Mouse (Mus musculus): ENCODE measurements around the gene Abcc10. TPM values are rescaled to one million over a fixed set of nuclear protein-coding genes. Genes with fewer than 3 reads are reported as not detected.
A peak's percentile ranks its signal among the peaks of the same experiment; 100 is the strongest.

Abcc10 gene
- total RNA-seq, 2 experiments from 2014 or later: 8.6 to 11.5 TPM

- no peak for DNase-seq (ENCODE audit: low spot score in 2 of 2)
- intact Hi-C loops (cut with DNase I): loop anchor here (5.0 kb wide), 1 partner anchor 125 kb away; no protein-coding TSS in a partner anchor
Observed at GRCm38 (mm10) chr17:46267511-46267910, 60.6 kb downstream of the Abcc10 start.

- DNase-seq (ENCODE audit: low spot score in 2 of 2): no peak
- intact Hi-C loops (cut with DNase I): loop anchor here (1.0 to 5.0 kb wide), 2 partner anchors 31 to 125 kb away; no protein-coding TSS in a partner anchor
Observed at GRCm38 (mm10) chr17:46266986-46267385, 61.2 kb downstream of the Abcc10 start.

GRCm38 (mm10) chr17:46265918-46266618 is 62.1 kb downstream of the Abcc10 start:
- peak; percentile 82 to 90 for DNase-seq (ENCODE audit: low spot score in 2 of 2)
- intact Hi-C loops (cut with DNase I): loop anchor here (1.0 to 5.0 kb wide), 2 partner anchors 32 to 126 kb away; no protein-coding TSS in a partner anchor

GRCm38 (mm10) chr17:46265502-46265901 is 62.6 kb downstream of the Abcc10 start:
- intact Hi-C loops (cut with DNase I): loop anchor here (5.0 kb wide), 1 partner anchor 127 kb away; no protein-coding TSS in a partner anchor
- no peak for DNase-seq (ENCODE audit: low spot score in 2 of 2)

- intact Hi-C loops (cut with DNase I): no loop called here
- DNase-seq (ENCODE audit: low spot score in 2 of 2): no peak
Observed at GRCm38 (mm10) chr17:46262201-46262694, 65.9 kb downstream of the Abcc10 start.

GRCm38 (mm10) chr17:46259675-46260074 is 68.5 kb downstream of the Abcc10 start:
- DNase-seq (ENCODE audit: low spot score in 2 of 2): no peak
- intact Hi-C loops (cut with DNase I): no loop called here

GRCm38 (mm10) chr17:46258279-46259053 is 69.7 kb downstream of the Abcc10 start:
- no peak for DNase-seq (ENCODE audit: low spot score in 2 of 2)
- intact Hi-C loops (cut with DNase I): no loop called here

GRCm38 (mm10) chr17:46255147-46255546 is 73.0 kb downstream of the Abcc10 start:
- DNase-seq (ENCODE audit: low spot score in 2 of 2): no peak
- intact Hi-C loops (cut with DNase I): no loop called here

GRCm38 (mm10) chr17:46254106-46254505 is 74.0 kb downstream of the Abcc10 start:
- intact Hi-C loops (cut with DNase I): no loop called here
- peak; percentile 46 to 47 for DNase-seq (ENCODE audit: low spot score in 2 of 2)

GRCm38 (mm10) chr17:46253452-46254084 is 74.6 kb downstream of the Abcc10 start, which contains the start of gene Lrrc73:
TSS of gene Lrrc73 (plus strand) at chr17:46253531.
- intact Hi-C loops (cut with DNase I): no loop called here
- DNase-seq (ENCODE audit: low spot score in 2 of 2): peak; percentile 94 to 97

Other genes with a start within 250 kb of the Abcc10 start
- gene Mrps18a, start 217.4 kb downstream of the Abcc10 start, total RNA-seq (2021): 10 to 100 TPM; 81.7 to 83.5 TPM
- gene Rsph9, start 184.1 kb downstream of the Abcc10 start, total RNA-seq (2021): 10 to 100 TPM; 17.8 to 20.6 TPM
- 10 to 100 TPM; 13.0 to 13.5 TPM for gene Mad2l1bp, start 174.8 kb downstream of the Abcc10 start, total RNA-seq (2021)
- gene Gtpbp2, start 167.3 kb downstream of the Abcc10 start, total RNA-seq (2021): 100 to 1,000 TPM; 108 to 119 TPM
- gene Polh, start 125.7 kb downstream of the Abcc10 start, total RNA-seq (2021): 1 to 10 TPM; 6.4 to 6.5 TPM
- 10 to 100 TPM; 40.5 to 41.4 TPM for gene Xpo5, start 125.6 kb downstream of the Abcc10 start, total RNA-seq (2021)
- 10 to 100 TPM; 33.9 to 35.5 TPM for gene Polr1c, start 80.3 kb downstream of the Abcc10 start, total RNA-seq (2021)
- 10 to 100 TPM; 95.5 to 95.9 TPM for gene Yipf3, start 80.3 kb downstream of the Abcc10 start, total RNA-seq (2021)
- gene Lrrc73, start 74.8 kb downstream of the Abcc10 start, total RNA-seq (2021): 10 to 100 TPM; 72.9 to 79.7 TPM
- 10 to 100 TPM; 43.9 to 44.9 TPM for gene Tjap1, start 45.3 kb downstream of the Abcc10 start, total RNA-seq (2021)
- gene Dlk2, start 30.9 kb downstream of the Abcc10 start, total RNA-seq (2021): 10 to 100 TPM; 57.3 to 61.6 TPM
- 10 to 100 TPM; 58.8 to 67.8 TPM for gene Zfp318, start 55.4 kb upstream of the Abcc10 start, total RNA-seq (2021)
- 1 to 10 TPM; 6.2 to 6.6 TPM for gene Crip3, start 100.6 kb upstream of the Abcc10 start, total RNA-seq (2021)
- gene Slc22a7, start 110.1 kb upstream of the Abcc10 start, total RNA-seq (2021): under 1 TPM in 1 of 2 experiments, not detected in 1; 0.25 TPM
- 100 to 1,000 TPM; 133 to 141 TPM for gene Ttbk1, start 159.3 kb upstream of the Abcc10 start, total RNA-seq (2021)
- gene Dnph1, start 168.4 kb upstream of the Abcc10 start, total RNA-seq (2021): 1 to 10 TPM; 3.2 to 3.6 TPM
- gene Cul9, start 218.0 kb upstream of the Abcc10 start, total RNA-seq (2021): 10 to 100 TPM; 55.8 to 59.3 TPM
- gene Srf, start 227.8 kb upstream of the Abcc10 start, total RNA-seq (2021): 10 to 100 TPM; 58.8 to 63.8 TPM

All from left cerebral cortex, postnatal 25 days (tissue).